Mouse (Mus musculus): ENCODE data around the gene Cep112. TPM values are rescaled to one million over a fixed set of nuclear protein-coding genes. Genes with fewer than 3 reads are reported as not detected.
A peak's percentile ranks its signal among the peaks of the same experiment; 100 is the strongest.

The Cep112 gene
- total RNA-seq (2018; cell fraction: chromatin; rRNA removed): 10 to 100 TPM in 5 of 26 experiments, 1 to 10 TPM in 21; 1.8 to 12.0 (median 5.3) TPM
- total RNA-seq (2018; cell fraction: cytosol; rRNA removed): 1 to 10 TPM in 2 of 26 experiments, under 1 TPM in 24; 0.29 to 1.3 (median 0.49) TPM
- total RNA-seq (2018; cell fraction: nucleus; rRNA removed): 1 to 10 TPM in 20 of 26 experiments, under 1 TPM in 6; 0.36 to 6.4 (median 1.4) TPM
- polyA plus RNA-seq (2018): 0.13 to 0.70 TPM (median 0.49 TPM) in 3 replicates

DNA sequence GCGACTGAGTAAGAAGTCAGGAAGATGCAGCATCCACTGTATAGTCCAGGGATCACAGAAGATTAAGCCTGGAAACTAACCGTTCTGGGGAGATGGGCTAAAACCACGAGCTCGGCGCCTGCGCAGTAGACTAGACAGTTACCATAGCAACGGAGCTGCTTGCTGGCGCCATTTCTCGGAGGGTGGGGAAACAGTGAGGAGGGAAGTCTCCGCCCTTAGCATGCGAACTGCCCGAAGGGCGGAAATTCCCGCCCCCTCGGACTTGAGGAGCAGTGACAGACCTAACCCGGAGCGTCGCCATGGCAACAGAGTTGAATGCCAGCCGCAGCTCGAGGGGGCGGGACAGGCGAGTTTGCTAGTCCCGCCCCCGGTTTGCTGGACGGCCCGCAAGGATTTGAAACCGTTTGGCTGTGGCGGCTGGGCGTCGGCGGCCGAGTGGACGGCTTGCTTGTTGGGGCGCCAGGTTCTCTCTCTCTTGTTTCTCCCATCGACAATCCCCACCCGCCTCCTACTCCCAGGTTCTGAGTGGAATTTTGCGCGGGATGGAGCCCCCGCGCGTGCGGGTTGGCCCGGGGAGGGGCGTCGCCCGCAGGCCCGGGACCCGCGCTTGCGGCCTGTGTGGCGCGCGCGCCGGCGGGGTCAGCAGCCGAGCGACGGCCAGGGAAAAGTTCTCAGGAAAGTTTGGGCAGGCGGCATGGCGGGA is at the start of gene Cep112:
TSS of gene Cep112 (plus strand) at position 304 of the 703 bp plus-strand sequence.
- H3K27ac ChIP-seq: no peak within 1 kb of the TSS
- H3K79me2 ChIP-seq (ENCODE audit: inconsistent target): no peaks in the 10 kb centered on the region
- H3K36me3 ChIP-seq (ENCODE audit: inconsistent target): no peaks in the 10 kb centered on the region
- WGBS (ENCODE audit: missing documents): 2% methylated on average over 58 of the region's 61 CpGs
- peak within 1 kb of the TSS; percentile 5; the same call in 1 of the 2 replicates for H3K4me3 ChIP-seq (ENCODE audit: inconsistent target)

DNA sequence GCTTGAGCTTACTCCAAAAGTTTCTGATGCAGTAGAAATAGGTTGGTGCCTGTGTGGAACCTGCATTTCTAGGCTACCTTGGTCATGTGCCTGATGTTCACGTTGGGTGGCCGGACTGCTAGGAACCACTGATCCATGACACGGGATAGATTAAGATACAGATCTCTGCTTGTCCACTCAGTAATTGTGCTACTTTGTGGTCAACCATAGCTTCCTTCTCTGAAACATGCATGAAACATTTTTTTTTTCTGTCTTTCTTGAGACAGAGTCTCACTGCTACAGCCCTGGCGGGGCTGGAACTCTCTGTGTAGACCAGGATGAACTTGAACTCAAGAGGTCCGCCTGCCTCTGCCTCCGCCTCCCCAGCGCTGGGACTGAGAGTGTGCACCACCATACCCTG is 48.2 kb upstream of the Cep112 start:
- no peak overlapping the region for H3K27ac ChIP-seq
- WGBS (ENCODE audit: missing documents): 73% methylated on average over 7 of the region's 7 CpGs
- no peaks in the 10 kb centered on the region for H3K79me2 ChIP-seq (ENCODE audit: inconsistent target)
- no peak overlapping the region for H3K4me3 ChIP-seq (ENCODE audit: inconsistent target)
- H3K36me3 ChIP-seq (ENCODE audit: inconsistent target): no peaks in the 10 kb centered on the region

DNA sequence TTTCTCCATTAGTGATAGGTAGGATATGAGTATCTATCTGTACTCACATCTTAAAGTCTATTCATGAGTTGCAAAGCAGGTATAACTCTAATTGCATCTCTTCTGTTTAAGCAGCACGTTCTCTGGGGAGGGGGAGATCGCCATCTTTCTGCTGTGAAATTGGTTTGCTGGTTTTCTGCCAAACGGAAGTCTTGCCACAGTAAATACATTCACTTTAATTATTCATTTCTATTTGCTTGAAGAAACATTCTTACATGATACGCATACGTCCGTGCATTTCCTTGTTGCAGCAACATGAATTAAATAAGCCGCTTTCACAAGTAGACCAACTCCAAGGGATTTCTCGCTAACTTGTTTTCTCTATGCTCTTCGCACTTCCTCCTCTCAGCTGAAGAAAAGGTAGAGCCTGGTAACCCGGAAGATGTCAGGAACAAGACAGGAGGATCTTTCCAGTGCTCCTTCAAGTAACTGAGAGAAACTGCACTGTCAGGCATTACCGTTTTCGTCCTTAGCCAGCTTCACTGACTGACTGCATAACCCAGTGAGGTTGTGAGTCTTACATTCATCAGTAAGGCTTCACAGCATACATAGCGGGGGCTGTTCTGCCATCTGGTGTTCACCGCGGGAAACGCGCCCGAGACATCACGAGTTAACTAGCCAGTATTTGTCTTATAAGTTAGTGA is 47.2 kb upstream of the Cep112 start:
- Histone ChIP-seq H3K36me3 (ENCODE audit: inconsistent target) (no peaks in the 10 kb centered on the region), H3K4me3 (ENCODE audit: inconsistent target) (no peak overlapping the region), H3K79me2 (ENCODE audit: inconsistent target) (no peaks in the 10 kb centered on the region), H3K27ac (no peak overlapping the region)
- WGBS (ENCODE audit: missing documents): 26% methylated on average over 19 of the region's 19 CpGs

DNA sequence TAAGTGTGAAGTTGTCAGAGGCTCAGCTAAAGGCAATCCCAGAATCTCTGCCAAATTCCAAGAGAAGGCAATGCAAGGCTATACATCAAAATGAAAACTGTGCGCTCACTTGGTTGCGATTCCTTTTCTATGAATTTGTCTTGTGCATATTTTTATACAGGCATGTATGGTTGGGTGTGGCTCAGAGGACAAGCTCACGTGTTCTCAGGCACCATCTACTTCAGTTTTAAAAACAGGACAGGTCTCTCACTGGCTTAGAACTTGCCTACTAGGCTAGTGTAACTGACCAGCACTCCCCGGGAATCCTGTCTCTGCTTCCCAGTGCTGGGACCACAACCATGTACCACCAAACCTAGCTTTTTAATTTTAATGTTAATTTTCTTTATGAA is 46.6 kb upstream of the Cep112 start:
- no peak overlapping the region for H3K4me3 ChIP-seq (ENCODE audit: inconsistent target)
- WGBS (ENCODE audit: missing documents): 95% methylated on average over 4 of the region's 4 CpGs
- no peaks in the 10 kb centered on the region for H3K36me3 ChIP-seq (ENCODE audit: inconsistent target)
- no peak overlapping the region for H3K27ac ChIP-seq
- no peaks in the 10 kb centered on the region for H3K79me2 ChIP-seq (ENCODE audit: inconsistent target)

DNA sequence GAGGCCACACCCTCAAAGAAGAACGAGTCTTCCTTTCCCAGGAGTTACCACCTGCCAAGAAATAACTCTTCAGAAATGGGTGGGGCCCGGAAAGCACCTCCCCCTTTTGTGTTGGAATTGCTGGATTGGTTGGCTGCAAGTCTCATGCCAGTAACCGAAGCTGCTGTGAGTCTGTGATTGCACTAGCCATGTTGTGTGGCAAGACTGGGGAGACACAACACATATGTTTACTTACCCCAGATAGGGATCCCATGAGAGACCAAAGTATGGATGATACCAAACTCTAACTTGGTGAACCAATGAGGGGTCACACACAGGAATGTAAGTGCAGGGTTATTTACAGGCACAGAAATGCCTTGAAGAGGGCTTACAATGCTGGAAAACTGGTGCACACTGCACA is 42.3 kb upstream of the Cep112 start:
- H3K36me3 ChIP-seq (ENCODE audit: inconsistent target): no peaks in the 10 kb centered on the region
- no peaks in the 10 kb centered on the region for H3K79me2 ChIP-seq (ENCODE audit: inconsistent target)
- WGBS (ENCODE audit: missing documents): 87% methylated on average over 3 of the region's 3 CpGs
- H3K27ac ChIP-seq: no peak overlapping the region
- no peak overlapping the region for H3K4me3 ChIP-seq (ENCODE audit: inconsistent target)

DNA sequence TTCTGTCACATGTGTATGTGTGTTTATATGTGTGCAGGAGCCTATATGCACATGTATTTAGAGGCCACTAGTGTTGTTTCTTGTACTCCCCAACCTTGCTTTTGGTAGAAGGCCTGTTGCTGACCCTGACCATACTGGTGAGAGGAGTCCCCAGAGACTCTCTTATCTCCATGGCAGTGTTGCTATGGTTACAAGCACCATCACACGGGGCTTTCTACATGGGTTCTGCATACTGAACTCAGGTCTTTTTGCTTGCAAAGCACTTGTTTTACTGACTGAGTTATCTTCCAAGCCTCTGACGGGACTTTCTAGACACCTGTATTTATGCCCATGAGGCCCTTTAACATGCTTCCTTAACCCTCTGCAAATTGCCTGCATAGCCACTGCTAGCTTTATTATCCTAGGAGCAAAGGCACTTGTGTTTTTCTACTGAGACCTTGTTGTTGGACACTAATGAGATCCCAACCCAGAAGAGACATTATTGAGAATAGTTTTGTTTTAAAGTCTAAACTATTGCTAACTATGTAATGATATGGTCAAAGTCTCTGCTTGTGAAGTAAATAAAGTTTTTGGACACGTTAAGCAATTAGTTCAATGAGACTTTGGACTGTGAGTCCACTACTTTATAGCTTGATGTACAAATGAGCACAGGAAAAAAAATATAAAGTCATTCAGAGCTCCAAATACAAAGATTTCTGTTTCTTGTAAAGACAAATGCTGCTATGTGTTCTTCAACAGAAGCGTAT is 39.9 kb upstream of the Cep112 start:
- no peak overlapping the region for H3K4me3 ChIP-seq (ENCODE audit: inconsistent target)
- H3K27ac ChIP-seq: no peak overlapping the region
- no peaks in the 10 kb centered on the region for H3K79me2 ChIP-seq (ENCODE audit: inconsistent target)
- H3K36me3 ChIP-seq (ENCODE audit: inconsistent target): no peaks in the 10 kb centered on the region
- WGBS (ENCODE audit: missing documents): 89% methylated on average over 4 of the region's 4 CpGs

DNA sequence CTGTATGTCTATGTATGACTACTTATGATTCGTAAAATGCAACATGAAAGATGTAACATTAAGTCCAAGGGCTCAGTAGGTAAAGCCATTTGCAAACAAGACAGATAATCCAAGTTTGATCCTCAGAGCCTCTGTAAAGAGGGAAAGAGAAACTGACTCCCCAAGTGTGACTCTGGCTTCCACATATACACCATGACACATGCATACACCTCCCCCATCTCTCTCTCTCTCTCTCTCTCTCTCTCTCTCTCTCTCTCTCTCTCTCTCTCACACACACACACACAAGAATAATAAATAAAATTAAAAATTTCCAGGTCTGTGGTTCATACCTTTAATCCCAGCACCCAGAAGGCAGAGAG is 39.3 kb upstream of the Cep112 start:
- Histone ChIP-seq H3K79me2 (ENCODE audit: inconsistent target) (no peaks in the 10 kb centered on the region), H3K4me3 (ENCODE audit: inconsistent target) (no peak overlapping the region), H3K36me3 (ENCODE audit: inconsistent target) (no peaks in the 10 kb centered on the region), H3K27ac (no peak overlapping the region)
- 88% methylated on average over 1 of the region's 1 CpGs for WGBS (ENCODE audit: missing documents)

DNA sequence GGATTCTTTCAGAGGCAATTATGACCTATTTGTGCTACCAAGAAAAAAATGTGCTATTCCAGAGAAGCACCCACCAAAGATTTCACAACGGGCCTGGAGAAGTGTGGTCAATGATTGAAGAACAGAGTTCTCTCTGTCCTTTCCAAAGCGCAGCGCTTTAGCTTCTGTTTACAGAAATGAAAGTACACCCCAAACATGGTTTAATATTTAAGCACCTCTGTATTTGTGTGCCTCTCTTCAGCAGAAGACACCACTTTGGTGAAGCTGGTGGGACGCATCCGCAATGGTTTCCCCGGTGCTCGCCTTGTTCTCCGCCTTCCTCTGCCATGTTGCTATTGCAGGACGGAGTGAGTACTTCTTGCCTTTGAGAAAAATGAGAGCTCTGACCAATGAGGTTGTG is 29.9 kb upstream of the Cep112 start:
- 86% methylated on average over 9 of the region's 9 CpGs for WGBS (ENCODE audit: missing documents)
- Histone ChIP-seq H3K79me2 (ENCODE audit: inconsistent target) (no peaks in the 10 kb centered on the region), H3K27ac (no peak overlapping the region), H3K4me3 (ENCODE audit: inconsistent target) (no peak overlapping the region), H3K36me3 (ENCODE audit: inconsistent target) (no peaks in the 10 kb centered on the region)

DNA sequence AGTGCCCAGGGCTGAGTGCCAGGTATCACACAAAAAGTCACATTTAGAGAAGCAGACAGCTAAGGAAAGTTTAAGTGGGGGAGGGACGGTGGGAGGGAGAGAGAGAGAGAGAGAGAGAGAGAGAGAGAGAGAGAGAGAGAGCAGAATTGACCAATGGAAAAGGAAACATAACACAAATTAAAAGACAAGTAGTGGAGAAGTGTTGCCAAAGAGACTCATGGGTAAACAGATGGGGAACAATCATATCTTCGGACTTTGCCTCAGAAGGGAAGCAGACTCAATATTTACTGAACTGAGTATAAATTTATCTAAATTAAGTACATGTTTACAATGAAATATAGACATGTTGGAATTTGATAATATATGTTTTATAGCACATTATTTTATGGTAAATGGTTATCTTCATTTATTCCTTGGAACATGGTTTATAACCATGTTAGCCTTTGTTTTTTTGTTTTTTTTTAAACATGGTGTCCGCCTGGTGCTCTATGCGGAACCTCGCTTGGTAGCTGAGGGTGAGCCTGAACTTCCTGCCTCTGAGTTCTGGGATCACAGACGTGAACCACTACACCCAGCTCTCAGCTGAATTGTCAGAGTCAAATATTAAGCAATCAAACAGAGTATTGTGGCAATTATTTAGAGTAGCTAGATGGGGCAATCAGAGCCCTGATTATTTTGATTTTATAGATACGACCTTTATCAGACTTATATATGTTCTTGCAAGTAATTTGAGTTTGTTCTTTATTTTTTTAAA is 28.7 kb upstream of the Cep112 start:
- Histone ChIP-seq H3K79me2 (ENCODE audit: inconsistent target) (no peaks in the 10 kb centered on the region), H3K4me3 (ENCODE audit: inconsistent target) (no peak overlapping the region), H3K27ac (no peak overlapping the region), H3K36me3 (ENCODE audit: inconsistent target) (no peaks in the 10 kb centered on the region)
- WGBS (ENCODE audit: missing documents): 82% methylated on average over 7 of the region's 7 CpGs

DNA sequence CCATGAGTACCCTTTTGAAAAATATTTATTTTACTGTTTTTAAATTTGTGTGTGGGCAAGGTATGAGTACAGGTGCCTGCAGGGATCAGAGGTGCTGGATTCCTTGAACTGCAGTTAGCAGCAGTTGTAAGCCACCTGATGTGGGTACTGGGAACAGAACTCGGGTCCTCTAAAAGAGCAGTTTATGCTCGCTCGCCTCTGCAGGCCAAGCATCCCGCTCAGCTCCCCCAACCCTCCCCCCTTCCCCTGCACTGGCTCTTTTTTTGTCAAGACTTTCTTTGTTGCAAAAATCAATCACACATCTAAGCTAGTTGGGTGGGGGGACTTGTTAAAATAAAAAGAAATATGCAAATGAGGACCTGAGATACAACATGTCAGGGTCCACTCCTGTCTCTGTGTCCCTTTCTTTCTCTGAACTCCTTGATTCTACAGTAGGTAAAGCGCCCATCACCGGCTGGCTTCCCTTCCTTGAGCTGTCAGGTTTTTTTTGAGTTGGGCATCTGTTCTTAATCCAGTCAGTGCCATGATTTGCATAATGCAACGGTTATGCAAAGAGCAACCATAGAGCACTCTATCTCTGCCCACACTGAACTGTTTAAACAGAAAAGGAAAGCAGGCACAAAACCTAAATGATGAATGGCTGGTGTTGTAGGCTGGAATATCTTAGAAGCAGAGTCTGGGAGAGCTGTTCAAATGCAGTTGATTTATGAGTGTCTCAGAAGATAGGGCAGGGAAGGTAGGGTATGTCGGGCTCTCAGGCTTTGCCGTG is 14.9 kb upstream of the Cep112 start:
- no peak overlapping the region for H3K4me3 ChIP-seq (ENCODE audit: inconsistent target)
- no peaks in the 10 kb centered on the region for H3K36me3 ChIP-seq (ENCODE audit: inconsistent target)
- H3K27ac ChIP-seq: no peak overlapping the region
- H3K79me2 ChIP-seq (ENCODE audit: inconsistent target): no peaks in the 10 kb centered on the region
- WGBS (ENCODE audit: missing documents): 75% methylated on average over 7 of the region's 9 CpGs

DNA sequence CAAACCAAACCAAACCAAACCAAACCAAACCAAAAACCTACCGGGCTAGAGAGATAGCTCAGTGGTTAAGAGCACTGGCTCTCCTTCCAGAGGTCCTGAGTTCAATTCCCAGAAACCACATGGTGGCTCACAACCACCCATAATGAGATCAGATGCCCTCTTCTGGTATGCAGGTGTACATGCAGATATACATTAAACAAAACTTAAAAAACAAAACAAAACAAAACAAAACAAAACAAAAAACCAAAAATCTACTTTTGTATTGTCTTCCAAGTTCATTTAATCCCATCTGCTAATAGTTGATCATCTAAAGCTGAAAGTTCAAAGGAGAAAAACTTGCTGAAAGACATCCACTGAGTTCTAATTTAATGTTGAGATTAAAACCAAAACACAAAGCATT is 8.6 kb upstream of the Cep112 start:
- no peaks in the 10 kb centered on the region for H3K79me2 ChIP-seq (ENCODE audit: inconsistent target)
- H3K4me3 ChIP-seq (ENCODE audit: inconsistent target): no peak overlapping the region
- H3K36me3 ChIP-seq (ENCODE audit: inconsistent target): no peaks in the 10 kb centered on the region
- no peak overlapping the region for H3K27ac ChIP-seq
- WGBS (ENCODE audit: missing documents): 70% methylated on average over 1 of the region's 1 CpGs

DNA sequence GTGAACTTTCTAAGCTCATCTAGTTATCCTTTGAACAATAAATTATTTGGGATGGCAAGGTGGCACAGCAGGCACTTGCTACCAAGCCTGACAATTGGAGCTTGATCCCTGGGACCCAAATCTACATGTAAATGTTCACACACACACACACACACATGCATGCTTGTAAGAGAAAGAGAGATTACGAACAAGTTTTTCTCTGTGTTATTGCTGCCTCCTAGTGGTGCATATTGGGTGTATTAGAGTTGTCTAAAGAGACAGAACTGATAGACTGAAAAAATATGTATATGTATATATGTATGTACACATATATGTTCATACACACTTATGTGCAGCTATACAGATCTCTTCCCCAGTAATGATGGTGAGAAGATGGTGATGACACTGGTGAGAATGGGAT is 6.5 kb upstream of the Cep112 start:
- Histone ChIP-seq H3K4me3 (ENCODE audit: inconsistent target) (no peak overlapping the region), H3K36me3 (ENCODE audit: inconsistent target) (no peaks in the 10 kb centered on the region), H3K27ac (no peak overlapping the region), H3K79me2 (ENCODE audit: inconsistent target) (no peaks in the 10 kb centered on the region)
- WGBS (ENCODE audit: missing documents): 43% methylated on average over 1 of the region's 1 CpGs

DNA sequence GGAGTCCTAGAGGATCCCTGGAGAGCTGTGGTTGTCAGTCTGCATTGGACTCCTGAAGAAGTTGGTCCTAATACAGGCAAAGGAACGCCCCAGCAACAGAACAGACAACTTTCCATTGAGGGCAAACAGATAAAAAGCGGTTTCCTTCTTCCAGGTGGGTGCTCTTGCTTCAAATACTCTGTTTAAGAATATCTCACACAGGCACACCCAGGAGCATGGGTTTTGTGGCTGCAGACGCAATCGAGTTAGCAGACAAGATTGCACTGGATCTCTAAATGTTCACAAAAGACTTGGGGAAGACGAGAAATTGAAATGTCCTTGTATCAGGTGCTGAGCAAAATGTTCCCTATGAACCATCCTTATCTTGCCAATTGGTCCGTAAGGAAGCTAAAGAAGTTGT is 5.8 kb upstream of the Cep112 start:
- Histone ChIP-seq H3K4me3 (ENCODE audit: inconsistent target) (no peak overlapping the region), H3K27ac (no peak overlapping the region), H3K79me2 (ENCODE audit: inconsistent target) (no peaks in the 10 kb centered on the region), H3K36me3 (ENCODE audit: inconsistent target) (no peaks in the 10 kb centered on the region)
- 88% methylated on average over 6 of the region's 6 CpGs for WGBS (ENCODE audit: missing documents)

DNA sequence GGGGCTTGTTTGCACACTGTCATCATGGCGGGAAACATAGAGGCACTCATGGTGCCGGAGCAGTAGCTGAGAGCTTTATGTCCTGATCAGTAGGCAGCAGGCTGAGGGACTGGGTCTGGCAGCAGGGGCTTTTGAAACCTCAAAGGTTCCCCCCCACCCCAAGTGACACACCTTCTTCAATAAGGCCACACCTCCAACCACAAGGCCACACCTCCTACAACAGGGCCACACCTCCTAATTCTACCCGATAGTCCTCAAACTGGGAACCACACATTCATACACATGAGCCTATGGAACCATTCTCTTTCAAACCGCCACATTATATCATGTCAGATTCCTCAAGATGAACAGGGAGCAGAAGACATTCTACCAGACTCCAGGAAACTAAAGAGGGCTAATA is 4.2 kb upstream of the Cep112 start:
- Histone ChIP-seq H3K4me3 (ENCODE audit: inconsistent target) (no peak overlapping the region), H3K79me2 (ENCODE audit: inconsistent target) (no peaks in the 10 kb centered on the region), H3K36me3 (ENCODE audit: inconsistent target) (no peaks in the 10 kb centered on the region), H3K27ac (no peak overlapping the region)
- WGBS (ENCODE audit: missing documents): 82% methylated on average over 4 of the region's 4 CpGs

All from macrophage (primary cell).